Mouse (Mus musculus): Measurements from ENCODE around the gene Cnot2.

Cnot2 gene

GRCm38 (mm10) chr10:116562210-116562609 is 19.1 kb downstream of the Cnot2 start:
- DNase-seq: no peak

- DNase-seq: no peak
Observed at GRCm38 (mm10) chr10:116559171-116559570, 22.1 kb downstream of the Cnot2 start.

- no peak for DNase-seq
Observed at GRCm38 (mm10) chr10:116557166-116557565, 24.1 kb downstream of the Cnot2 start.

GRCm38 (mm10) chr10:116554434-116554833 is 26.9 kb downstream of the Cnot2 start:
- no peak for DNase-seq

- no peak for DNase-seq
Observed at GRCm38 (mm10) chr10:116547958-116548357, 33.4 kb downstream of the Cnot2 start.

GRCm38 (mm10) chr10:116546177-116546576 is 35.1 kb downstream of the Cnot2 start:
- no peak for DNase-seq

GRCm38 (mm10) chr10:116543061-116543460 is 38.2 kb downstream of the Cnot2 start:
- DNase-seq: no peak

GRCm38 (mm10) chr10:116540750-116541149 is 40.6 kb downstream of the Cnot2 start:
- DNase-seq: no peak

- DNase-seq: no peak
Observed at GRCm38 (mm10) chr10:116537495-116537894, 43.8 kb downstream of the Cnot2 start.

- peak; percentile 41 for DNase-seq
Observed at GRCm38 (mm10) chr10:116534278-116534677, 47.0 kb downstream of the Cnot2 start.

GRCm38 (mm10) chr10:116532561-116532960 is 48.8 kb downstream of the Cnot2 start:
- DNase-seq: no peak

- no peak for DNase-seq
Observed at GRCm38 (mm10) chr10:116531063-116531462, 50.2 kb downstream of the Cnot2 start.

GRCm38 (mm10) chr10:116519588-116519987 is 61.7 kb downstream of the Cnot2 start:
- no peak for DNase-seq

GRCm38 (mm10) chr10:116515590-116515989 is 65.7 kb downstream of the Cnot2 start:
- DNase-seq: no peak

- no peak for DNase-seq
Observed at GRCm38 (mm10) chr10:116515158-116515557, 66.2 kb downstream of the Cnot2 start.

GRCm38 (mm10) chr10:116513254-116513635 is 68.1 kb downstream of the Cnot2 start:
- no peak for DNase-seq

GRCm38 (mm10) chr10:116512521-116513253 is 68.6 kb downstream of the Cnot2 start:
- DNase-seq: no peak

GRCm38 (mm10) chr10:116505303-116506014 is 75.9 kb downstream of the Cnot2 start:
- no peak for DNase-seq

- no peak for DNase-seq
Observed at GRCm38 (mm10) chr10:116492768-116493167, 88.5 kb downstream of the Cnot2 start.

GRCm38 (mm10) chr10:116486895-116487747 is 94.2 kb downstream of the Cnot2 start:
- no peak for DNase-seq

GRCm38 (mm10) chr10:116481917-116482316 is 99.4 kb downstream of the Cnot2 start:
- DNase-seq: no peak

GRCm38 (mm10) chr10:116480988-116481387 is 100.3 kb downstream of the Cnot2 start:
- DNase-seq: no peak

- no peak for DNase-seq
Observed at GRCm38 (mm10) chr10:116476559-116476958, 104.8 kb downstream of the Cnot2 start.

Measured in retina, postnatal 1 day (tissue).